Mouse (Mus musculus) cerebral cortex, adult 2 months (tissue): ENCODE measurements around the gene Vcam1.

ENCODE experiments used
- WGBS: fragments of 180-500 bp; shearing (Covaris S2); methylation state at CpG from one replicate; pipeline ENCODE4 v1.1.7; 2018; 5-methylcytosine and 5-hydroxymethylcytosine counted together

Gene Vcam1

GRCm38 (mm10) chr3:116126508-116127190 lies 2.8 kb downstream of the Vcam1 start:
- 81% methylated on average over 7 of the region's 7 CpGs for WGBS

- WGBS: 59% methylated on average over 4 of the region's 4 CpGs
Measured at GRCm38 (mm10) chr3:116126070-116126469, 3.4 kb downstream of the Vcam1 start.

GRCm38 (mm10) chr3:116123827-116124226 lies 5.7 kb downstream of the Vcam1 start:
- 94% methylated on average over 3 of the region's 3 CpGs for WGBS

GRCm38 (mm10) chr3:116122696-116123095 lies 6.8 kb downstream of the Vcam1 start:
- WGBS: 75% methylated on average over 4 of the region's 4 CpGs

- WGBS: 87% methylated on average over 3 of the region's 3 CpGs
Measured at GRCm38 (mm10) chr3:116121026-116121425, 8.5 kb downstream of the Vcam1 start.

- WGBS: 89% methylated on average over 6 of the region's 6 CpGs
Measured at GRCm38 (mm10) chr3:116120391-116120790, 9.1 kb downstream of the Vcam1 start.

- 39% methylated on average over 7 of the region's 7 CpGs for WGBS
Measured at GRCm38 (mm10) chr3:116119162-116119561, 10.3 kb downstream of the Vcam1 start.

GRCm38 (mm10) chr3:116117046-116117445 lies 12.4 kb downstream of the Vcam1 start:
- 88% methylated on average over 4 of the region's 4 CpGs for WGBS

- WGBS: 40% methylated on average over 12 of the region's 12 CpGs
Measured at GRCm38 (mm10) chr3:116114249-116115188, 15.0 kb downstream of the Vcam1 start.

GRCm38 (mm10) chr3:116113443-116114241 lies 15.8 kb downstream of the Vcam1 start:
- WGBS: 31% methylated on average over 7 of the region's 7 CpGs

- WGBS: 63% methylated on average over 5 of the region's 5 CpGs
Measured at GRCm38 (mm10) chr3:116112816-116113405, 16.6 kb downstream of the Vcam1 start.

GRCm38 (mm10) chr3:116105713-116106112 lies 23.8 kb downstream of the Vcam1 start:
- WGBS: 93% methylated on average over 5 of the region's 5 CpGs

- 30% methylated on average over 21 of the region's 21 CpGs for WGBS
Measured at GRCm38 (mm10) chr3:116104866-116105647, 24.4 kb downstream of the Vcam1 start.

GRCm38 (mm10) chr3:116104270-116104669 lies 25.2 kb downstream of the Vcam1 start:
- 53% methylated on average over 4 of the region's 4 CpGs for WGBS

GRCm38 (mm10) chr3:116100850-116101249 lies 28.6 kb downstream of the Vcam1 start:
- WGBS: 57% methylated on average over 1 of the region's 1 CpGs

GRCm38 (mm10) chr3:116095934-116096333 lies 33.6 kb downstream of the Vcam1 start:
- WGBS: 70% methylated on average over 3 of the region's 3 CpGs

- 79% methylated on average over 4 of the region's 4 CpGs for WGBS
Measured at GRCm38 (mm10) chr3:116095312-116095711, 34.2 kb downstream of the Vcam1 start.

GRCm38 (mm10) chr3:116094886-116095285 lies 34.6 kb downstream of the Vcam1 start:
- 93% methylated on average over 1 of the region's 1 CpGs for WGBS

- WGBS: 91% methylated on average over 2 of the region's 2 CpGs
Measured at GRCm38 (mm10) chr3:116094288-116094687, 35.2 kb downstream of the Vcam1 start.

- 88% methylated on average over 3 of the region's 3 CpGs for WGBS
Measured at GRCm38 (mm10) chr3:116092547-116092946, 36.9 kb downstream of the Vcam1 start.

- WGBS: 91% methylated on average over 5 of the region's 5 CpGs
Measured at GRCm38 (mm10) chr3:116091706-116092105, 37.8 kb downstream of the Vcam1 start.
